Mouse (Mus musculus) forebrain, embryonic 14.5 days (tissue): ENCODE data around the gene Slc38a1. TPM values are rescaled to one million over a fixed set of nuclear protein-coding genes. Genes with fewer than 3 reads are reported as not detected.

ENCODE experiments used
- ATAC-seq: fragments of 200-750 bp; cut with Nextera tagmentation; 2 replicates; pipeline ENCODE4 v1.8.0; 2017; ENCODE audit warnings: mild to moderate bottlenecking, moderate library complexity
- DNase-seq: peaks from one replicate; pipeline ENCODE4 v3.0.0-alpha.2; 2015; ENCODE audit warnings: low spot score
- H3K27ac ChIP-seq: fragments of 300-500 bp; sonication (generic); 2 replicates; pipeline ENCODE4 v1.5.1; 2014; ENCODE audit warnings: low read depth, mild to moderate bottlenecking, control low read depth, low read length, moderate library complexity
- H3K27me3 ChIP-seq: fragments of 300-500 bp; sonication (generic); replicated peaks from 2 replicates; pipeline ENCODE4 v1.6.1; 2014; ENCODE audit warnings: low read length, control low read depth, mixed read lengths; ENCODE audit not compliant: control insufficient read depth, insufficient read depth
- H3K36me3 ChIP-seq: fragments of 300-500 bp; sonication (generic); 2 replicates; pipeline ENCODE4 v1.6.1; 2014; ENCODE audit warnings: low read length, control low read depth; ENCODE audit not compliant: control insufficient read depth, insufficient read depth
- H3K4me1 ChIP-seq: fragments of 300-500 bp; sonication (generic); 2 replicates; pipeline ENCODE4 v1.6.1; 2014; ENCODE audit warnings: antibody characterized with exemption, low read length, control low read depth; ENCODE audit not compliant: control insufficient read depth, insufficient read depth
- H3K4me2 ChIP-seq: fragments of 300-500 bp; sonication (generic); 2 replicates; pipeline ENCODE4 v1.6.1; 2014; ENCODE audit warnings: mild to moderate bottlenecking, control low read depth, low read length
- H3K4me3 ChIP-seq: fragments of 300-500 bp; sonication (generic); 2 replicates; pipeline ENCODE4 v1.5.1; 2014; ENCODE audit warnings: low read depth, low read length, control low read depth
- H3K9ac ChIP-seq: fragments of 300-500 bp; sonication (generic); 2 replicates; pipeline ENCODE4 v1.6.1; 2014; ENCODE audit warnings: mild to moderate bottlenecking, low read length, control low read depth, moderate library complexity
- H3K9me3 ChIP-seq: fragments of 300-500 bp; sonication (generic); replicated peaks from 2 replicates; pipeline ENCODE4 v1.6.1; 2016; ENCODE audit warnings: low read length, control low read depth, mixed read lengths; ENCODE audit not compliant: control insufficient read depth
- WGBS: fragments of 180-500 bp; shearing (Covaris S2); extraction: QIAGEN DNeasy Blood & Tissue Kit; methylation state at CpG from one replicate; pipeline ENCODE4 v1.1.7; 2014; 5-methylcytosine and 5-hydroxymethylcytosine counted together
- polyA plus RNA-seq: library from polyadenylated mRNA; unstranded; fragments of >200 nt; fragmentation: Nextera tagmentation; extraction: Ambion mirVana; gene quantifications from 2 replicates; pipeline ENCODE4 v1.2.1, GENCODE M21; 2014

Slc38a1 gene
- polyA plus RNA-seq, 1 experiment from 2014 or later: 100 TPM

- Histone ChIP-seq H3K9me3 (no peaks in the 10 kb centered on the region), H3K4me3 (no peak overlapping the region), H3K9ac (no peak overlapping the region), H3K27ac (no peak overlapping the region), H3K36me3 (no peaks in the 10 kb centered on the region), H3K27me3 (no peaks in the 10 kb centered on the region), H3K4me2 (no peak overlapping the region), H3K4me1 (peaks cover 1% of the 10 kb centered on the region; the same call in 1 of the 2 replicates)
- DNase-seq (peak; percentile 81), ATAC-seq (no peak)
- WGBS: 26% methylated on average over 10 of the region's 10 CpGs
Measured at GRCm38 (mm10) chr15:96652531-96652930, 9.8 kb upstream of the Slc38a1 start.

- no peak overlapping the region for H3K4me3 ChIP-seq
- H3K27me3 ChIP-seq: no peaks in the 10 kb centered on the region
- WGBS: 44% methylated on average over 13 of the region's 15 CpGs
- H3K27ac ChIP-seq: no peak overlapping the region
- H3K4me2 ChIP-seq: no peak overlapping the region
- ATAC-seq (no peak), DNase-seq (no peak)
- no peak overlapping the region for H3K9ac ChIP-seq
- no peaks in the 10 kb centered on the region for H3K9me3 ChIP-seq
- H3K4me1 ChIP-seq: peaks cover 10% of the 10 kb centered on the region
- H3K36me3 ChIP-seq: no peaks in the 10 kb centered on the region
Measured at GRCm38 (mm10) chr15:96647376-96647775, 4.7 kb upstream of the Slc38a1 start.

GRCm38 (mm10) chr15:96641821-96642435 lies 785 bp downstream of the Slc38a1 start:
- under 1% methylated on average over 31 of the region's 31 CpGs for WGBS
- peaks cover 19% of the 10 kb centered on the region for H3K4me1 ChIP-seq
- no peaks in the 10 kb centered on the region for H3K27me3 ChIP-seq
- peak overlapping the region; percentile 100 for H3K9ac ChIP-seq
- peak overlapping the region; percentile 84 for H3K4me3 ChIP-seq
- DNase-seq: no peak
- H3K4me2 ChIP-seq: peak overlapping the region; percentile 74
- H3K9me3 ChIP-seq: no peaks in the 10 kb centered on the region
- H3K36me3 ChIP-seq: peaks cover 15% of the 10 kb centered on the region
- H3K27ac ChIP-seq: peak overlapping the region; percentile 100
- peak; percentile 14 for ATAC-seq

GRCm38 (mm10) chr15:96641111-96641820 lies 1.4 kb downstream of the Slc38a1 start:
- Histone ChIP-seq H3K9ac (peak overlapping the region; percentile 100), H3K4me2 (peak overlapping the region; percentile 74), H3K4me1 (peaks cover 19% of the 10 kb centered on the region), H3K9me3 (no peaks in the 10 kb centered on the region), H3K36me3 (peaks cover 18% of the 10 kb centered on the region), H3K27me3 (no peaks in the 10 kb centered on the region), H3K4me3 (peak overlapping the region; percentile 84), H3K27ac (peak overlapping the region; percentile 100)
- DNase-seq (peak; percentile 83), ATAC-seq (peak; percentile 54)
- under 1% methylated on average over 63 of the region's 63 CpGs for WGBS

GRCm38 (mm10) chr15:96640291-96640985 lies 2.3 kb downstream of the Slc38a1 start:
- peaks cover 26% of the 10 kb centered on the region for H3K36me3 ChIP-seq
- WGBS: 2% methylated on average over 16 of the region's 16 CpGs
- peak overlapping the region; percentile 84 for H3K4me3 ChIP-seq
- peaks cover 19% of the 10 kb centered on the region for H3K4me1 ChIP-seq
- H3K4me2 ChIP-seq: peak overlapping the region; percentile 74
- H3K27ac ChIP-seq: peak overlapping the region; percentile 100
- H3K9me3 ChIP-seq: no peaks in the 10 kb centered on the region
- no peaks in the 10 kb centered on the region for H3K27me3 ChIP-seq
- peak; percentile 78 for DNase-seq
- peak overlapping the region; percentile 100 for H3K9ac ChIP-seq
- no peak for ATAC-seq

- Histone ChIP-seq H3K36me3 (peaks cover 30% of the 10 kb centered on the region), H3K27me3 (no peaks in the 10 kb centered on the region), H3K9ac (peak overlapping the region; percentile 100), H3K27ac (no peak overlapping the region), H3K4me2 (peak overlapping the region; percentile 74), H3K9me3 (no peaks in the 10 kb centered on the region), H3K4me1 (peaks cover 19% of the 10 kb centered on the region), H3K4me3 (peak overlapping the region; percentile 84)
- 52% methylated on average over 8 of the region's 8 CpGs for WGBS
- DNase-seq (no peak), ATAC-seq (no peak)
Measured at GRCm38 (mm10) chr15:96639630-96640029, 3.1 kb downstream of the Slc38a1 start.

- Histone ChIP-seq H3K27ac (no peak overlapping the region), H3K9ac (peak overlapping the region; percentile 100; the same call in 1 of the 2 replicates), H3K27me3 (no peaks in the 10 kb centered on the region), H3K36me3 (peaks cover 30% of the 10 kb centered on the region), H3K4me1 (peaks cover 18% of the 10 kb centered on the region), H3K4me3 (no peak overlapping the region), H3K4me2 (peak overlapping the region; percentile 74), H3K9me3 (no peaks in the 10 kb centered on the region)
- ATAC-seq: no peak
- WGBS: 85% methylated on average over 2 of the region's 2 CpGs
- DNase-seq: no peak
Measured at GRCm38 (mm10) chr15:96638656-96639055, 4.1 kb downstream of the Slc38a1 start.

- WGBS: 78% methylated on average over 10 of the region's 10 CpGs
- Histone ChIP-seq H3K4me3 (no peak overlapping the region), H3K4me2 (0 out of 2 replicates have a peak overlapping the region, but pooled peaks have one; percentile 7), H3K27me3 (no peaks in the 10 kb centered on the region), H3K36me3 (peaks cover 35% of the 10 kb centered on the region), H3K4me1 (peaks cover 13% of the 10 kb centered on the region), H3K9ac (no peak overlapping the region), H3K9me3 (no peaks in the 10 kb centered on the region), H3K27ac (no peak overlapping the region)
- ATAC-seq (no peak), DNase-seq (no peak)
Measured at GRCm38 (mm10) chr15:96638173-96638572, 4.5 kb downstream of the Slc38a1 start.
